Mouse (Mus musculus): Measurements from ENCODE around the gene Mtif3.
A peak's percentile ranks its signal among the peaks of the same experiment; 100 is the strongest.

Mtif3 gene

GRCm38 (mm10) chr5:146916273-146916672 is 47.3 kb downstream of the Mtif3 start:
- DNase-seq (ENCODE audit: low spot score in 2 of 2): no peak

DNA sequence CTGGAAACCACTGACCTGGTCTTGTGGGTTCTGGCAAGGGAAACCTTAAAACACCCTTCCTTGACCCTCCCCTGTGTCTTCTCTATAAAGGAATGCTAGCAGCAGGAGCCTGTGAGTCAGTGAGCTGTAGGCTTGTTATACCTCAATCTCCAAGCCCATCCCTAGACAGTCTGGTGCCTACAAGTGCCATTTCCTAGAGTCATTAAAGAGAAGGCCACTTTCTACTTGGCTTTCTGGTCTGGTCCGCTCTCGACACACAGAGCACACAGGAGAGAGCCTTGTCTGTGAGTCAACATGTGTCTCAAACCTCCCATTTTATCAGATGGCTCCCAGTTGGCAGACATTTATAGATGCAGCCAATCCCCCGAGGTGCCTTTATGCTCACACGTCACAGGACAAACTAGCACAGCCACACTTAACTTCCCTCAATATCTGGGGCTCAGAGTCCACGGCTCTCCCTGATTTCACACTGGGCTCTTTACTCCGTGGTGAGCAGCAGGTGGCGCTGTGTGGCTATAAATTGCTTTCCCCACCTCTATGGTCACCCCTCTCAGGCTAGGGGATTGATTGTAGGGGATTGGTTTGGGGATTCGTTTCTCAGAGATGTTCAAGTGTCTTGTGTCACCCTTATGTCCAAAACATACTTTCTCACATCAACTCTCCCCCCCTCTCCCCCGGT is 49.4 kb downstream of the Mtif3 start:
- DNase-seq (ENCODE audit: low spot score in 2 of 2): peak; percentile 12 to 16

DNA sequence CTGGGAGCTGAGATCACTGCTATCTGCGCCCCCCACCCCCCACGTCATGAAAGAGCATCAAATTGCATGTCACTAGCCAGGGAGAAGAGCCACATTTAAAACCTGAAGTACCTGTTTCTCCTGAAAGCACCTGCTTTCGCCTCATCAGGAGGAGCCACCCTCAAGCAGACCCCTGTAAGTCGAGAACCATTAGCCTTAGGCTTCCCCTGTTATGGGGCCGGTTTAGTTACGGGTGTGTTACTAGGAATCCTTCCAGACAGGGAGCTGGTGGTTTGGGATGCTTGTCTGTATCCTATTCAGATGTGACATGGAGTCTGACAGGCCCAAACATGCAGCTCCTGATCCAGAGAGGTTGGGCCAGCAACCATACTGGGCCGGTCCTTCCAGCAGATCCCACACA is 50.2 kb downstream of the Mtif3 start:
- DNase-seq (ENCODE audit: low spot score in 2 of 2): no peak

GRCm38 (mm10) chr5:146912206-146912605 is 51.4 kb downstream of the Mtif3 start:
- DNase-seq (ENCODE audit: low spot score in 2 of 2): no peak

DNA sequence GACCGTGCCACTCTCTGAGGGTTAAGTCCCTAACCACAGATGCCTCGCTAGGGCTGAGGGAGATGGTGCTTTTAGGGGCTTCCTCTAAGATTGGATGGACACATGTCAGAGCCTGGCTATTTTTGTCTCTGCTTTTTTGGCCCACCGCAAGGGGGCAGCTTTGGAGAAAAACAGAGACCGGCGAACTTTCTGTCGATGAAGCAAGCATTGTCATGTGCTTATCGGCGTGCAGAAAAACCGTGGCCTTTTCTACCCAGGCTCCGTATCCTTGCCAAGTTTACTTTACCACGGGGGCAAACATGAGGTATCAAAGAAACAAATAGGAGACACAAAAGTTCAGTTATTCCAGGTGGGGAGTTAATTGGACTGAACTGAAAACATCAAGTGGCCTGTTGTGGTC is 55.0 kb downstream of the Mtif3 start:
- no peak for DNase-seq (ENCODE audit: low spot score in 2 of 2)

DNA sequence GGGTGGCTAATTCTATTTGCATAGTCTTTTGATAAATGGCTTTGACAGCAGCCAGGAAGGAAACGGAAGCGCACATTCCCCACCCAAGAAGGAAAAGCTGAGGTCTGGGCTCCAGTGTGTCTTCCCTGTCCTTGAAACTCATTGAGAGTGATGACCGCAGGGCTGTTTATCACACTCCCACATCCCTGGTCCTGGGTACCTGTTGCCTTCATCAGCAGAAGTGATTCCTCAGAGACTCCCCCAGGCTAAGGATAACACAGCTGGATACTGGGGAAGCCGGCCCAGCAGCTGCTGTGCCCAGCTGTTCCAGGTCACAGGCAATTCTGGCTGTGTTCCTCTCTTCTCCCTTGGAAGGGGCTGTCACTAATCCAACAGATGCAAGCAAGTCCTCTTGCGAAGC is 56.1 kb downstream of the Mtif3 start:
- DNase-seq (ENCODE audit: low spot score in 2 of 2): no peak

DNA sequence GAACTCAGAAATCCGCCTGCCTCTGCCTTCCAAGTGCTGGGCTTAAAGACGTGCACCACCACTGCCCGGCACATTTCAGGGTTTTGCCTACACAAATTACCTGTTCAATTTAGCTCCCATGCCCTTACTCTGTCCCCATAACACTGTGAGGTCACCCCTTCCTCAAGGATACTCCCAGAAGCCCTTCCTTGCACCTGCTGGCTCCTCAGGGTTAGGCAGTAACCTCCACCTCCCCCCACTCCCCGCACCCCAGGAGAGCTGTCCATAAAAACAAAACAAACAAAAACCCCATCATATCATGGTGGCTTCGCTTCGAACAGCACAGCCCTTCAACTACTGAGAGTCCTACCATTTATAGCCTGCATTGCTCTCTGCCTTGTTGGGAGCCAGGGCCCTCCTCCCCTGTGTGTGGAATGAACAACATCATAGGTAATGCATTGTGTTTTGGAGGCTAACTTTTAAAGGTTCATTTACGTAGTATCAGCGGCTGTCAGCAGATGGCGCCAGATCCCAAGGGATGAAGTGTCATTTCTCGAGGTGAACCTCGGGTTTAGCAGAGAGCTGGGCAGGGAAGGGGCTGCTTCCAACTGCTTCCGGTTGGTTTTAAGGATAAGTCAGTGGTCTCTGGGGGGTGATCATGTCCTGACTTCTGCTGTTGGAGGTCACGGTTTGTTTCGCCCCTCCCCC is 58.0 kb downstream of the Mtif3 start:
- peak; percentile 6 to 16 for DNase-seq (ENCODE audit: low spot score in 2 of 2)

- peak; percentile 44 for DNase-seq (ENCODE audit: low spot score in 2 of 2)
These were observed 59.2 kb downstream of the Mtif3 start for GRCm38 (mm10) chr5:146904404-146904803.

Measured in right cerebral cortex, postnatal 36 days (tissue).